Mouse (Mus musculus) kidney, adult 2 months (tissue): Measurements from ENCODE around the gene Rxylt1.

ENCODE experiments used
- CTCF ChIP-seq: fragments of 200-500 bp; conservative IDR thresholded peaks from 2 replicates; pipeline ENCODE4 v1.5.1; 2011; ENCODE audit warnings: low read depth, mild to moderate bottlenecking, control low read depth, low read length, moderate library complexity, mixed read lengths; ENCODE audit not compliant: insufficient read depth, insufficient read length
- POLR2A ChIP-seq: fragments of 200-500 bp; IDR thresholded peaks from one replicate; pipeline ENCODE4 v1.6.1; 2011; ENCODE audit warnings: low read depth, low read length, control low read depth

DNA sequence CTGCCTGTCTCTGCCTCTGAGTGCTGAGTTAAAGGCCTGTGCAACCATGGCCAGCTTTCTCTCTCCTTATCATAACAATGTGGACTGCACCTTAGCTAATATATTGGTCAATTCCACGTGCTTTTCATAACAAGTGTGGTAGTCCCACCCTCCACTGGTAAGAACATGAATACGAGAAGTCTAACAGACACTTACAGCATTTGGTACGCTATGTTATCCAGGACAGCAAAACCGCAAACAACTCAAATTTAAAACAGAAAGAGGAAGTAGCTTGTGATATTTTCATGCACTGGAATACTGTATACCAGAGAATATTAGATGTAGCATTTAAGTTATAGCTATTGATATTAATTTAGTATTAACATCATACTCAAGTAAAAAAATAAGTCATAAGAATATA, 57.6 kb downstream of the Rxylt1 start:
- no peak for TF ChIP-seq CTCF
- TF ChIP-seq POLR2A, result no peak
